Mouse (Mus musculus) adrenal gland, adult 10 weeks (tissue): Measurements from ENCODE around the gene Cntn3. TPM values are rescaled to one million over a fixed set of nuclear protein-coding genes. Genes with fewer than 3 reads are reported as not detected.

Experiments
- polyA plus RNA-seq: library from polyadenylated mRNA; stranded (reverse); fragments of 350-450 nt; fragmentation: Illumina TruSeq; extraction: RNeasy Lipid Tissue Mini Kit (QIAGEN cat#74804); gene quantifications from one replicate; pipeline ENCODE4 v1.2.3, GENCODE M21; 2014; ENCODE audit warnings: low read depth, low replicate concordance

Gene Cntn3
- 0.47 TPM for polyA plus RNA-seq

DNA sequence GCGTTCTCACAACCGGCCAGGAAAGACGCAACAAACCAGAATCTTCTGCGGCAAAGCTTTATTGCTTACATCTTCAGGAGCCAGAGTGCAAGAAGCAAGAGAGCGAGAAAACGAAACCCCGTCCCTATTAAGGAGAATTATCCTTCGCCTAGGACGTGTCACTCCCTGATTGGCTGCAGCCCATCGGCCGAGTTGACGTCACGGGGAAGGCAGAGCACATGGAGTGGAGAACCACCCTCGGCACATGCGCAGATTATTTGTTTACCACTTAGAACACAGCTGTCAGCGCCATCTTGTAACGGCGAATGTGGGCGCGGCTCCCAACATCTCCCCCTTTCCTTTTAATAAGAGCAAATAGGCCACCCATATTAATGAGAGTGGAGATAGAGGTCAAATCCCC lies at the start of gene Cntn3:
TSS of gene Cntn3 (minus strand) at position 101 of the 400 bp plus-strand sequence.

